Mouse (Mus musculus) CH12.LX (cell line): ENCODE measurements around the gene Zfp423. TPM values are rescaled to one million over a fixed set of nuclear protein-coding genes. Genes with fewer than 3 reads are reported as not detected.

Experiments used
- DNase-seq: peaks from one replicate; pipeline ENCODE4 v3.0.0-alpha.2; 2013; ENCODE audit errors: extremely low read depth
- H3K27ac ChIP-seq: 2 replicates; pipeline ENCODE4 v1.5.1; 2012; ENCODE audit warnings: low read depth, mild to moderate bottlenecking, control low read depth, moderate library complexity; ENCODE audit not compliant: insufficient read depth
- H3K27me3 ChIP-seq: replicated peaks from 2 replicates; pipeline ENCODE3; 2012; ENCODE audit warnings: inconsistent platforms
- H3K36me3 ChIP-seq, 2 experiments: replicated peaks in 1 of 2; 2 replicates each; pipeline versions ENCODE3 to v1.6.1; 2012; ENCODE audit warnings: inconsistent platforms in 1 of 2, low read length in 1 of 2, mild to moderate bottlenecking in 1 of 2, mixed read lengths in 1 of 2, moderate library complexity in 1 of 2; ENCODE audit not compliant: control insufficient read depth in 1 of 2, insufficient read depth in 1 of 2
- H3K4me1 ChIP-seq, 2 experiments: 2 replicates each; pipeline ENCODE4 v1.6.1; 2012; ENCODE audit warnings: inconsistent platforms in 1 of 2, moderate library complexity in 1 of 2; ENCODE audit not compliant: insufficient read depth in 2 of 2, control insufficient read depth in 1 of 2
- H3K4me2 ChIP-seq: 2 replicates; pipeline ENCODE4 v1.6.1; 2012; ENCODE audit warnings: low read depth, mild to moderate bottlenecking, control low read depth; ENCODE audit not compliant: poor library complexity, insufficient read depth, severe bottlenecking
- H3K4me3 ChIP-seq, 3 experiments: fragments of 150-350 bp in 1 of 3; sonication (generic) in 1 of 3; replicated peaks in 1 of 3; 2 replicates each; pipeline versions ENCODE3 to v1.5.1; 2011 to 2012; ENCODE audit warnings: low read depth in 2 of 3, low read length in 2 of 3, mild to moderate bottlenecking in 2 of 3, moderate library complexity in 2 of 3, control low read depth in 1 of 3, improper control_type of control experiment in 1 of 3, inconsistent platforms in 1 of 3, mixed read lengths in 1 of 3; ENCODE audit not compliant: poor library complexity in 1 of 3
- H3K79me2 ChIP-seq: replicated peaks from 2 replicates; pipeline ENCODE4 v1.6.1; 2012; ENCODE audit warnings: mild to moderate bottlenecking, moderate library complexity; ENCODE audit not compliant: control insufficient read depth, poor library complexity, insufficient read depth, severe bottlenecking; ENCODE audit errors: extremely low read depth
- H3K9ac ChIP-seq: 2 replicates; pipeline ENCODE4 v1.6.1; 2012; ENCODE audit warnings: low read depth, mild to moderate bottlenecking, control low read depth, moderate library complexity; ENCODE audit not compliant: insufficient read depth
- H3K9me3 ChIP-seq: replicated peaks from 2 replicates; pipeline ENCODE3; 2012; ENCODE audit warnings: low read length, inconsistent platforms, mixed read lengths
- BHLHE40 ChIP-seq: IDR thresholded peaks from 2 replicates; pipeline ENCODE4 v1.6.1; 2011; ENCODE audit warnings: mild to moderate bottlenecking, low read depth, low read length, improper control_type of control experiment
- CHD2 ChIP-seq: IDR thresholded peaks from 2 replicates; pipeline ENCODE4 v1.6.1; 2011; ENCODE audit warnings: low read length, improper control_type of control experiment
- E2F4 ChIP-seq: IDR thresholded peaks from 2 replicates; pipeline ENCODE4 v1.6.1; 2011; ENCODE audit warnings: low read depth, low read length, improper control_type of control experiment; ENCODE audit not compliant: insufficient replicate concordance
- ELF1 ChIP-seq: IDR thresholded peaks from 2 replicates; pipeline ENCODE4 v1.6.1; 2014; ENCODE audit warnings: low read depth, mild to moderate bottlenecking, inconsistent platforms, low read length, improper control_type of control experiment
- EP300 ChIP-seq: IDR thresholded peaks from 2 replicates; pipeline ENCODE4 v1.6.1; 2011; ENCODE audit warnings: low read length, improper control_type of control experiment
- ETS1 ChIP-seq: conservative IDR thresholded peaks from 2 replicates; pipeline ENCODE4 v1.6.1; 2012; ENCODE audit warnings: low read depth, mild to moderate bottlenecking, inconsistent platforms, low read length, improper control_type of control experiment, moderate library complexity
- GABPA ChIP-seq: IDR thresholded peaks from 2 replicates; pipeline ENCODE4 v1.6.1; 2012; ENCODE audit warnings: low read depth, low read length, improper control_type of control experiment, inconsistent platforms; ENCODE audit not compliant: insufficient replicate concordance
- IRF4 ChIP-seq: IDR thresholded peaks from 2 replicates; pipeline ENCODE4 v1.6.1; 2014; ENCODE audit warnings: low read depth, mild to moderate bottlenecking, inconsistent platforms, low read length, improper control_type of control experiment
- JUN ChIP-seq: IDR thresholded peaks from 2 replicates; pipeline ENCODE4 v1.6.1; 2011; ENCODE audit warnings: low read depth, mild to moderate bottlenecking, low read length, improper control_type of control experiment, moderate library complexity; ENCODE audit not compliant: insufficient read depth
- KAT2A ChIP-seq: IDR thresholded peaks from 2 replicates; pipeline ENCODE4 v1.6.1; 2012; ENCODE audit warnings: low read length, improper control_type of control experiment, inconsistent platforms; ENCODE audit not compliant: insufficient replicate concordance
- MAFK ChIP-seq: IDR thresholded peaks from 2 replicates; pipeline ENCODE4 v1.6.1; 2011; ENCODE audit warnings: low read length, improper control_type of control experiment; ENCODE audit not compliant: insufficient replicate concordance
- MAX ChIP-seq: IDR thresholded peaks from 2 replicates; pipeline ENCODE4 v1.6.1; 2011; ENCODE audit warnings: low read length, improper control_type of control experiment
- MAZ ChIP-seq: IDR thresholded peaks from 2 replicates; pipeline ENCODE4 v1.6.1; 2012; ENCODE audit warnings: low read depth, mild to moderate bottlenecking, inconsistent platforms, low read length, improper control_type of control experiment, moderate library complexity
- NRF1 ChIP-seq: IDR thresholded peaks from 2 replicates; pipeline ENCODE4 v1.6.1; 2014; ENCODE audit warnings: low read depth, mild to moderate bottlenecking, inconsistent platforms, low read length, improper control_type of control experiment, moderate library complexity
- POLR2AphosphoS2 ChIP-seq: IDR thresholded peaks from 2 replicates; pipeline ENCODE4 v1.6.1; 2011; ENCODE audit warnings: low read depth, low read length, improper control_type of control experiment
- RAD21 ChIP-seq: IDR thresholded peaks from 2 replicates; pipeline ENCODE4 v1.6.1; 2011; ENCODE audit warnings: low read depth, mild to moderate bottlenecking, low read length, improper control_type of control experiment, moderate library complexity
- RCOR1 ChIP-seq: conservative IDR thresholded peaks from 2 replicates; pipeline ENCODE4 v1.6.1; 2012; ENCODE audit warnings: low read depth, mild to moderate bottlenecking, inconsistent platforms, low read length, improper control_type of control experiment
- SIN3A ChIP-seq: IDR thresholded peaks from 2 replicates; pipeline ENCODE4 v1.6.1; 2012; ENCODE audit warnings: low read length, improper control_type of control experiment, inconsistent platforms
- SMC3 ChIP-seq: IDR thresholded peaks from 2 replicates; pipeline ENCODE4 v1.6.1; 2011; ENCODE audit warnings: low read depth, low read length, improper control_type of control experiment
- TCF12 ChIP-seq: IDR thresholded peaks from 2 replicates; pipeline ENCODE4 v1.6.1; 2014; ENCODE audit warnings: low read depth, mild to moderate bottlenecking, inconsistent platforms, low read length, improper control_type of control experiment
- UBTF ChIP-seq: IDR thresholded peaks from 2 replicates; pipeline ENCODE4 v1.6.1; 2012; ENCODE audit warnings: low read depth, mild to moderate bottlenecking, inconsistent platforms, low read length, improper control_type of control experiment, moderate library complexity
- USF2 ChIP-seq: conservative IDR thresholded peaks from 2 replicates; pipeline ENCODE4 v1.6.1; 2011; ENCODE audit warnings: low read depth, low read length, improper control_type of control experiment
- dilution Hi-C: fragments of 300-500 bp; cut with MboI; formaldehyde crosslinking; loops from 2 replicates; pipeline ENCODE4 v1.14.3; 2020; ENCODE audit warnings: low sequenced_read_pairs; ENCODE audit not compliant: extremely low pct_unique_long_range_greater_than_20kb, extremely low pct_ligation_motif_present
- in situ Hi-C: fragments of 300-500 bp; cut with MboI; formaldehyde crosslinking; loops from 3 replicates; pipeline ENCODE4 v1.14.3; 2019; ENCODE audit warnings: low sequenced_read_pairs, low pct_ligation_motif_present, low pct_unique_long_range_greater_than_20kb, mixed read lengths
- polyA plus RNA-seq: library from polyadenylated mRNA; unstranded; fragments of >175 nt; gene quantifications from 2 replicates; pipeline ENCODE4 v1.2.1, GENCODE M21; 2012; ENCODE audit warnings: low read depth; ENCODE audit not compliant: insufficient read length
- total RNA-seq, 2 experiments: library from RNA; depleted of rRNA; stranded (reverse); fragments of 300-350 nt in 1 of 2; fragments of >200 nt in 1 of 2; gene quantifications; 2 replicates each; pipeline ENCODE4 v1.2.3; 2012 to 2014

Zfp423 gene
- total and polyA plus RNA-seq, 3 experiments = 0.25 to 2.7 (median 0.32) TPM

GRCm38 (mm10) chr8:87918004-87918403, 41.4 kb downstream of the Zfp423 start:
- dilution Hi-C loops (no loop called here), in situ Hi-C loops (no loop called here)
- no peak for DNase-seq
- Histone ChIP-seq H3K27me3 (no peaks in the 10 kb centered on the region), H3K79me2 (no peaks in the 10 kb centered on the region), H3K4me2 (no peak overlapping the region), H3K9ac (no peak overlapping the region), H3K9me3 (no peaks in the 10 kb centered on the region), H3K4me1 (peaks cover 14 to 33% of the 10 kb centered on the region in 2 experiments), H3K27ac (no peak overlapping the region), H3K36me3 (no peaks in the 10 kb centered on the region), H3K4me3 (no peak overlapping the region)
- TF ChIP-seq JUN = no peak
- TF ChIP-seq MAX = no peak
- TF ChIP-seq POLR2AphosphoS2 = no peak
- TF ChIP-seq MAZ = no peak
- no peak for TF ChIP-seq EP300
- no peak for TF ChIP-seq RAD21
- TF ChIP-seq KAT2A = no peak
- no peak for TF ChIP-seq NRF1
- no peak for TF ChIP-seq RCOR1
- TF ChIP-seq CHD2 = no peak
- no peak for TF ChIP-seq TCF12
- TF ChIP-seq GABPA = no peak
- no peak for TF ChIP-seq BHLHE40
- TF ChIP-seq USF2 = no peak
- TF ChIP-seq IRF4 = no peak
- TF ChIP-seq SMC3 = no peak
- TF ChIP-seq ETS1 = no peak
- no peak for TF ChIP-seq SIN3A
- no peak for TF ChIP-seq ELF1
- no peak for TF ChIP-seq UBTF

GRCm38 (mm10) chr8:87915763-87916162, 43.6 kb downstream of the Zfp423 start:
- H3K27me3 ChIP-seq = no peaks in the 10 kb centered on the region
- H3K4me2 ChIP-seq = no peak overlapping the region
- no peak overlapping the region for H3K27ac ChIP-seq
- no peaks in the 10 kb centered on the region for H3K9me3 ChIP-seq
- dilution Hi-C loops (no loop called here), in situ Hi-C loops (no loop called here)
- H3K9ac ChIP-seq = no peak overlapping the region
- TF ChIP-seq CHD2 (no peak), MAFK (no peak), JUN (no peak), BHLHE40 (no peak), E2F4 (no peak), ELF1 (no peak), USF2 (no peak)
- H3K4me3 ChIP-seq = no peak overlapping the region
- no peak for DNase-seq
- no peaks in the 10 kb centered on the region for H3K79me2 ChIP-seq
- H3K4me1 ChIP-seq = peaks cover 15 to 40% of the 10 kb centered on the region in 2 experiments
- H3K36me3 ChIP-seq = no peaks in the 10 kb centered on the region
